Mouse (Mus musculus): ENCODE measurements around the gene Rtn2. TPM values are rescaled to one million over a fixed set of nuclear protein-coding genes. Genes with fewer than 3 reads are reported as not detected.
A peak's percentile ranks its signal among the peaks of the same experiment; 100 is the strongest.
"Not testable (repeated sequence)": the region's sequence is repeated elsewhere in the genome, so short reads cannot be mapped to it uniquely, and the experiment has no call there.

Gene Rtn2
- polyA plus RNA-seq, 1 experiment from 2014 or later, result 128 TPM

DNA sequence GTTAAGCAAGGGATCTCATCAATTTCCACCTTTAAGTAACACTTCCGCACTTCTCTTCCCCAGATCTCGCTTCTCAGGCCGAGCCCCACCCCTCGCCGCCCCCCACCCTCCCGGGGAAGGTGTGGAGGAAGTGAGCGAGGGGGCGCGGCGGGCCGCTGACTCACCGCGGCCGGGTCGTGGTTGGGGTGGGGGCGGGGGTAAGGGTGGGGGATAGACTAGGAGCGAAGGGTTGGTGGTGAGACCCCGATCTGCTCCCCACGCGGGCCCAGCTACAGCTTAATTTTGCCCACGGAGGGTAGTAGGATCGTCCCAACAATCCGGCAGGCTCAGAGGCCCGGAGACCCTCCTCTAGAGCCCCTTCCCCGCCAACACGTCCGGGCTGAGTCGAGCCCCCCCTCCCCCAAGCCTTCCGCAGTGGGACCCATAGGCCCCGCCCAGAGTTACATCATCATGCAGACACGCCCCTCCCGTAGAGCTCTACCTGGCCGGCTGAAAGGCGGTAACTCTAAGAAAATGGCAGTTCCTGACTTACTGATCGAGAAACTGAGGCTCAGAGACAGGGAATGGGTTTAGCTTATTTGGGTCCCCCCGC is 10.2 kb upstream of the Rtn2 start:
- 1% methylated on average over 33 of the region's 36 CpGs for WGBS
- H3K4me1 ChIP-seq (replicated peaks; ENCODE audit: control insufficient read depth, insufficient read depth, low read length), result peaks cover 23% of the 10 kb centered on the region

DNA sequence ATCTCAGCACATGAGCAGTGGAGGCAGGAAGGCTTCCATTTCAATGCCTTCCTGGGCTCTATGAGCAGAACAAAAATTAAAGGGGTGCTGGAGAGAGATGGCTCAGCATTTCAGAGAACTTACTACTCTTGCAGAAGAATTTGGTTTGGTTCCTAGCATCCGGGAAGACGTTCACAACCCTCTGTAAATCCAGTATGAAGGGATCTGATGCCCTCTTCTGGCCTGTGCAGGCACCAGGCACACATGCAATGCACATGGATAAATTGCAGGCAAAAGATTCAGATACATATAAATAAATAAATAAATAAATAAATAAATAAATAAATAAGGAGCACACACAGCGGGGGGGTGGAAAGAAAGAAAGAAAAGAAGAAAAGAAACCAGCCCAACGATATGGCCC is 6.2 kb upstream of the Rtn2 start:
- Histone ChIP-seq H3K27ac (ENCODE audit: low read length) (no peak overlapping the region), H3K4me2 (ENCODE audit: low read length) (no peak overlapping the region), H3K9me3 (ENCODE audit: control insufficient read depth, low read length) (no peaks in the 10 kb centered on the region), H3K27me3 (replicated peaks; ENCODE audit: control insufficient read depth, insufficient read depth, low read length) (peaks cover 34% of the 10 kb centered on the region), H3K4me3 (replicated peaks; ENCODE audit: low read length) (no peak overlapping the region), H3K36me3 (ENCODE audit: control insufficient read depth, insufficient read depth) (no peaks in the 10 kb centered on the region), H3K9ac (replicated peaks; ENCODE audit: low read depth, low read length) (no peak overlapping the region), H3K4me1 (replicated peaks; ENCODE audit: control insufficient read depth, insufficient read depth, low read length) (peaks cover 7% of the 10 kb centered on the region)
- WGBS, result 51% methylated on average over 4 of the region's 4 CpGs
- no peak for ATAC-seq

More for the DNA sequence above, 10.2 kb upstream of the Rtn2 start:
- peak overlapping the region; percentile 90 for H3K27ac ChIP-seq (ENCODE audit: low read length)
- peak overlapping the region; percentile 84 for H3K4me2 ChIP-seq (ENCODE audit: low read length)
- peak; percentile 60 for ATAC-seq
- H3K36me3 ChIP-seq (ENCODE audit: control insufficient read depth, insufficient read depth), result no peaks in the 10 kb centered on the region
- no peaks in the 10 kb centered on the region for H3K9me3 ChIP-seq (ENCODE audit: control insufficient read depth, low read length)
- H3K9ac ChIP-seq (replicated peaks; ENCODE audit: low read depth, low read length), result peak overlapping the region; percentile 87
- peak overlapping the region; percentile 96 for H3K4me3 ChIP-seq (replicated peaks; ENCODE audit: low read length)
- H3K27me3 ChIP-seq (replicated peaks; ENCODE audit: control insufficient read depth, insufficient read depth, low read length), result 0 out of 2 replicates have a peak, but pooled peaks cover 2% of the 10 kb centered on the region

DNA sequence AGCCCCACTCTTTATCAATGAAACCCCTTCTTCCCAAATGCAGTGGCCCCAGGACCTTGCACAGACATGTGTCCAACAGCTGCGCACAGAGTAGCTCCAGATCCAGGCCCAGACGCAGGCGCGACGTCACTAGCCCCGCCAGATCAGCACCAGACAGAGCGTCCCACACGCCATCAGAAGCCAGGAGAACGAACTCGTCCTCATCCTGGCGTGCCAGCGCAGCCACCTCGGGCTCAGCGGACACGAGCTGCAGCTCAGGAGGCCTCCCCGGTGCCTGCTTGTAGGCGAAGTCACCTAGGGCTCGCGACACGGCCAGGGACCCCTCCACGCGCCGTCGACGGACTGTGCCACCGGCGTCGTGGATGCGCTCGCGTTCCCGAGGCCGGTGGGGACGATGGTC is 3.4 kb upstream of the Rtn2 start:
- peaks cover 37% of the 10 kb centered on the region for H3K27me3 ChIP-seq (replicated peaks; ENCODE audit: control insufficient read depth, insufficient read depth, low read length)
- peak overlapping the region; percentile 22 for H3K4me3 ChIP-seq (replicated peaks; ENCODE audit: low read length)
- 3% methylated on average over 34 of the region's 34 CpGs for WGBS
- H3K9ac ChIP-seq (replicated peaks; ENCODE audit: low read depth, low read length), result 0 out of 2 replicates have a peak overlapping the region, but pooled peaks have one; percentile 17
- H3K27ac ChIP-seq (ENCODE audit: low read length), result no peak overlapping the region
- peaks cover 16% of the 10 kb centered on the region for H3K4me1 ChIP-seq (replicated peaks; ENCODE audit: control insufficient read depth, insufficient read depth, low read length)
- peak overlapping the region; percentile 32 for H3K4me2 ChIP-seq (ENCODE audit: low read length)
- H3K9me3 ChIP-seq (ENCODE audit: control insufficient read depth, low read length), result no peaks in the 10 kb centered on the region
- ATAC-seq, result no peak
- no peaks in the 10 kb centered on the region for H3K36me3 ChIP-seq (ENCODE audit: control insufficient read depth, insufficient read depth)

DNA sequence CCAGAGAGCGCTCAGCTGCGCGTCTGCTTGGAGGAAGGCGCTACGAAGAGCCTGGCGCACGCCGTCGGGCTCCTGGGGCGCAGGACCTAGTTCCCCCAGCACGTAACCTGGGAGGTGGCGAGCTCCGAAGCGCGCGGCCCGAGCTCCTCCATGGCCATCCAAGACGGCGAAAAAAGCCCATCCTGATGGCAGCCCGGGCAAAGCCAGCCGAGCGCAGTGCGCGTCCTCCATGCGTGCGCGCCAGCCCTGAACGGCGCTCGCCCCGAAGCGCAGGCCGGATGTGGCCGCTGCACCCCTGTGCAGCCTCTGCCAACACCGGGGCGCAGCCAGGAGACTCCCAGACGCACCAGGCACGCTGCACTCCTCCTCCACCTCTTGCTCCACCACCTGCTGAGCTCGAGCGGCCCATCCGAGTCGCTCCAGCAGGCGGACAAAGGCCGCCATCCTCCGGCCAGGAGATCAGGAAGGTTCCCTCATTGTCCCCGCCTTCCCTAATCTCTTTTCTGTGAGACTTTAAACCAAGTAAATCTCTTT is 2.8 kb upstream of the Rtn2 start, which contains the start of gene Ppm1n:
TSS of gene Ppm1n (minus strand) at position 484 of the 534 bp plus-strand sequence.
- Histone ChIP-seq H3K9me3 (ENCODE audit: control insufficient read depth, low read length) (no peaks in the 10 kb centered on the region), H3K27ac (ENCODE audit: low read length) (no peak within 1 kb of the TSS), H3K4me3 (replicated peaks; ENCODE audit: low read length) (peak within 1 kb of the TSS; percentile 22), H3K4me2 (ENCODE audit: low read length) (peak within 1 kb of the TSS; percentile 32), H3K4me1 (replicated peaks; ENCODE audit: control insufficient read depth, insufficient read depth, low read length) (peaks cover 22% of the 10 kb centered on the region), H3K27me3 (replicated peaks; ENCODE audit: control insufficient read depth, insufficient read depth, low read length) (peaks cover 37% of the 10 kb centered on the region), H3K36me3 (ENCODE audit: control insufficient read depth, insufficient read depth) (no peaks in the 10 kb centered on the region), H3K9ac (replicated peaks; ENCODE audit: low read depth, low read length) (0 out of 2 replicates have a peak within 1 kb of the TSS, but pooled peaks have one; percentile 17)
- under 1% methylated on average over 44 of the region's 46 CpGs for WGBS
- no peak for ATAC-seq

DNA sequence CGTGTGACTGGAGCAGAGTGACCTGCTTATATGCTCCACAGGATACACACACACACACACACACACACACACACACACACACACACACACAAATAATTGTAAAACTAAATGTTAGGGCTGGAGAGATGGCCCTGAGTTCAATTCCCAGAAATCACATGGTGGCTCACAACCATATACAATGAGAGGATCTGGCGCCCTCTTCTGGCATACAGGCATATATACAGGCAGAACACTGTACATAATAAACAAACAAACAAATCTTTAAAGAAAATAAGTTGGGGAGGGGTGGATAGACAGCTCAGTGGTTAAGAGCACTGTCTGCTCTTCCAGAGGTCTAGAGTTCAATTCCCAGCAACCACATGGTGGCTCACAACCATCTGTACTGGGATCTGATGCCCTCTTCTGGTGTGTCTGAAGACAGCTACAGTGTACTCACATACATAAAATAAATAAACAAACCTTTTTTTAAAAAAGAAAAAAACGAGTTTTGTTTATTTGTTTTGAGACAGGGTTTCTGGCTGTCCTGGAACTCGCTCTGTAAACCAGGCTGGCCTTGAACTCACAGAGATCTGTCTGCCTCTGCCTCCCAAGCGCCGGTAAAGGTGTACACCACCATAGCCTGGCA is 632 bp upstream of the Rtn2 start:
- peaks cover 37% of the 10 kb centered on the region for H3K27me3 ChIP-seq (replicated peaks; ENCODE audit: control insufficient read depth, insufficient read depth, low read length)
- not testable (repeated sequence) for H3K27ac ChIP-seq (ENCODE audit: low read length); H3K36me3 ChIP-seq (ENCODE audit: control insufficient read depth, insufficient read depth); H3K9me3 ChIP-seq (ENCODE audit: control insufficient read depth, low read length); H3K4me2 ChIP-seq (ENCODE audit: low read length); ATAC-seq; H3K9ac ChIP-seq (replicated peaks; ENCODE audit: low read depth, low read length)
- peaks cover 28% of the 10 kb centered on the region for H3K4me1 ChIP-seq (replicated peaks; ENCODE audit: control insufficient read depth, insufficient read depth, low read length)
- 43% methylated on average over 6 of the region's 6 CpGs for WGBS
- peak overlapping the region; percentile 95 for H3K4me3 ChIP-seq (replicated peaks; ENCODE audit: low read length)

DNA sequence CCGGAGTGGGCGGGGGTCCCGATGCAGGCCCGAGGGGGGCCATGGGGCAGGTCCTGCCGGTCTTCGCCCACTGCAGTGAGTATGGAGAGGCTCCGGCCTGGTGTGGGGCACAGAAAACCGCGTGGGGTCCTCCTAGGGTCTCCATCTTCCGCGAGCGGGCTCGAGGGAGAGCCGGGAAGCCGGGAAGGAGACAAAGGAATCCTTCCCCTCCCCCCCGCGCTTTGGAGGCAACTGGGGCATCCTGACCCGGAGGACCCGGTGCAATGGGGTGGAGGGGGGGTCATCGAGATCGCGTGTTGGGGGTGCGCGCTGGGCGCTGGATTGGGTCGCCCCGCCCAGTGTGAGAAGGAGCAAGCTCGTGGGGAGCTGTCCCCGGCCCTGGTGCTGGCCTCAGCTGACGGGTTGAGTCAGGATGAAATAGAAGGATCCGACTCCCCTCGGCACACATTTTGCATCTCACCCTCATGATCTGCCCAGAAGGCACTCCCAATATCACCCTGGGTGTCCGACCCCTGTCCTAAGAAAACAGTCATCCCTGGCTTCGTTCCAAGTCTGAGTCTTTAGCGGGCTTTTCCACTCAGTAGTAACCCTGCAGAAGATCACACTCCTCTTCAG is 474 bp downstream of the Rtn2 start:
- H3K9me3 ChIP-seq (ENCODE audit: control insufficient read depth, low read length), result no peaks in the 10 kb centered on the region
- peak overlapping the region; percentile 94 for H3K27ac ChIP-seq (ENCODE audit: low read length)
- under 1% methylated on average over 34 of the region's 35 CpGs for WGBS
- ATAC-seq, result peak; percentile 67
- H3K36me3 ChIP-seq (ENCODE audit: control insufficient read depth, insufficient read depth), result peaks cover 10% of the 10 kb centered on the region
- H3K4me3 ChIP-seq (replicated peaks; ENCODE audit: low read length), result peak overlapping the region; percentile 95
- peak overlapping the region; percentile 59 for H3K4me2 ChIP-seq (ENCODE audit: low read length)
- peaks cover 33% of the 10 kb centered on the region for H3K27me3 ChIP-seq (replicated peaks; ENCODE audit: control insufficient read depth, insufficient read depth, low read length)
- H3K4me1 ChIP-seq (replicated peaks; ENCODE audit: control insufficient read depth, insufficient read depth, low read length), result peaks cover 28% of the 10 kb centered on the region
- H3K9ac ChIP-seq (replicated peaks; ENCODE audit: low read depth, low read length), result peak overlapping the region; percentile 100

DNA sequence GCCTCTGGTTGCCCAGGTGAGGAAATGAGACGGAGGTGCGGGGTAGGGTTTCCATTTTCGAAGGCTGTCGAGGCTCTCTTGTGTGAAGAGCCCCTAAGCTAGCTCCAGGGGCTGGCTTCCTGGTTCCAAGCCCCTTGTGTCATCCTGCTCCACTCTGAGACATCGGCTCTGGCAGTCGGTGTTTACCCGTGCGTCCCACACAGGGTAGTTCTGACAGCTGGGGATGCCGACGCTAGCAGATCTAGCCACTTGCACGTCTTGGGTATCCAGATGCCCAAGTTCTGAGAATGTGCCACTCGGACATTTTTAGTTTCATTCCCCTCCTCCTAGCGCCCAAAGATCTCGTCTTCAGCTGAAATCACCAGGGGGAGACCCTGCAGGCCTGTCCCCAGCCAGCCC is 981 bp downstream of the Rtn2 start:
- Histone ChIP-seq H3K4me2 (ENCODE audit: low read length) (peak overlapping the region; percentile 59), H3K27me3 (replicated peaks; ENCODE audit: control insufficient read depth, insufficient read depth, low read length) (peaks cover 28% of the 10 kb centered on the region), H3K27ac (ENCODE audit: low read length) (peak overlapping the region; percentile 94), H3K4me3 (replicated peaks; ENCODE audit: low read length) (peak overlapping the region; percentile 95), H3K36me3 (ENCODE audit: control insufficient read depth, insufficient read depth) (peaks cover 10% of the 10 kb centered on the region), H3K4me1 (replicated peaks; ENCODE audit: control insufficient read depth, insufficient read depth, low read length) (peaks cover 28% of the 10 kb centered on the region), H3K9me3 (ENCODE audit: control insufficient read depth, low read length) (no peaks in the 10 kb centered on the region), H3K9ac (replicated peaks; ENCODE audit: low read depth, low read length) (peak overlapping the region; percentile 100)
- WGBS, result 22% methylated on average over 14 of the region's 14 CpGs
- ATAC-seq, result peak; percentile 18

DNA sequence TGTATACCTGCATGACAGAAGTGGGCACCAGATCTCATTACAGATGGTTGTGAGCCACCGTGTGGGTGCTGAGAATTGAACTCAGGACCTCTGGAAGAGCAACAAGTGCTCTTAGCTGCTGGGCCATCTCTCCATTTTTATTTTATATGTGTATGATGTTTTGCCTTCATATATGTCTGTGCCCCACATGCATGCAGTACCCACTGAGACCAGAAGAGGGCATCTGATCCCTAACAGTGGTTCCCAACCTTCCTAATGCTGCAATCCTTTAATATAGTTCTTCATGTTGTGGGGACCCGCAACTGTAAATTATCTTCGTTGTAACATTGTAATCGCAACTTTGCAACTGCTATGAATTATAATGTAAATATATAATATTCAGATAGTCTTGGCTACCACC is 2.3 kb downstream of the Rtn2 start:
- Histone ChIP-seq H3K9me3 (ENCODE audit: control insufficient read depth, low read length) (no peaks in the 10 kb centered on the region), H3K4me3 (replicated peaks; ENCODE audit: low read length) (no peak overlapping the region), H3K4me2 (ENCODE audit: low read length) (no peak overlapping the region), H3K9ac (replicated peaks; ENCODE audit: low read depth, low read length) (no peak overlapping the region), H3K27ac (ENCODE audit: low read length) (no peak overlapping the region), H3K27me3 (replicated peaks; ENCODE audit: control insufficient read depth, insufficient read depth, low read length) (peaks cover 16% of the 10 kb centered on the region), H3K36me3 (ENCODE audit: control insufficient read depth, insufficient read depth) (peaks cover 14% of the 10 kb centered on the region), H3K4me1 (replicated peaks; ENCODE audit: control insufficient read depth, insufficient read depth, low read length) (peaks cover 22% of the 10 kb centered on the region)
- 29% methylated on average over 4 of the region's 4 CpGs for WGBS
- no peak for ATAC-seq

DNA sequence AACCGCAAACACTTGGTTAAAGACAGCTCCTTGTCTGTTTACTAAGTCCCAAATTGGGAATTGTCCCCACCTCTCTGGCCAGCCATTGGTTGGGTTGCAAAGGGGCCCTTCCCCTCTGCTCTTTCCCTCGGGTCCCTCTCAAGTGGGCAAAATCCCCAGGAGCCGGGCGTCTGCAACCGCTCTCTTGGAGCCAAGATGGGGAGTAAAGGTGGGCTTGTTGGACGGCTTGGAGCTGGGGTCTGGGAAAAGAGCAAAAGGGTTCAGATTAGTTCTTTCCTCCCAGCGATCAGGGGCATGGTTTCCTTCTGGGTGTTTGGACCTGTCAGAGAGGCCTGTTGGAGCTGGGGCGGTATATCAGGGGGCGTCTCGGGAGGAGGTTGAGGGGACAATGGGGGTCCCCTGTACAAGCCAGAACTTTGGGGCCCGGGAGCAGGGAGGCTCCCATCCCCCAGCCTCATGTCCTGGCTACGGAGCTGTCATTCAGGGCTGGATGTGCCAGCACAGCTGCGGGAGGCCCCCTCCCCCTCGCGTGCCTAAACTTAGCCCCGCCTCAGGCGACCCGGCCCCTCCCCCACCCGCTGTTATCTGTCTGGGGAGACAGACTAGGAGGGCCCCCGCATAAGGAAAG is 8.7 kb downstream of the Rtn2 start:
- 4% methylated on average over 18 of the region's 20 CpGs for WGBS
- Histone ChIP-seq H3K9ac (replicated peaks; ENCODE audit: low read depth, low read length) (no peak overlapping the region), H3K27ac (ENCODE audit: low read length) (peak overlapping the region; percentile 41; the same call in 1 of the 2 replicates), H3K27me3 (replicated peaks; ENCODE audit: control insufficient read depth, insufficient read depth, low read length) (no peaks in the 10 kb centered on the region), H3K4me2 (ENCODE audit: low read length) (peak overlapping the region; percentile 31), H3K4me1 (replicated peaks; ENCODE audit: control insufficient read depth, insufficient read depth, low read length) (peaks cover 14% of the 10 kb centered on the region), H3K36me3 (ENCODE audit: control insufficient read depth, insufficient read depth) (peaks cover 25% of the 10 kb centered on the region), H3K9me3 (ENCODE audit: control insufficient read depth, low read length) (no peaks in the 10 kb centered on the region), H3K4me3 (replicated peaks; ENCODE audit: low read length) (peak overlapping the region; percentile 6; the same call in 1 of the 2 replicates)
- ATAC-seq, result peak; percentile 25; the same call in 1 of the 2 replicates
